Mouse (Mus musculus): ENCODE data around the gene Plg.

The Plg gene

GRCm38 (mm10) chr17:12377981-12378705 lies at the start of gene Plg:
Gene Plg, plus strand, starts transcription at chr17:12378608.
- no peak for DNase-seq (ENCODE audit: low read depth, low spot score)

- DNase-seq (ENCODE audit: low read depth, low spot score) = no peak
Measured at GRCm38 (mm10) chr17:12335115-12335514, 43.3 kb upstream of the Plg start.

- no peak for DNase-seq (ENCODE audit: low read depth, low spot score)
Measured at GRCm38 (mm10) chr17:12336073-12336868, 42.1 kb upstream of the Plg start.

GRCm38 (mm10) chr17:12337156-12337555 lies 41.3 kb upstream of the Plg start:
- DNase-seq (ENCODE audit: low read depth, low spot score) = no peak

GRCm38 (mm10) chr17:12343702-12344376 lies 34.6 kb upstream of the Plg start:
- no peak for DNase-seq (ENCODE audit: low read depth, low spot score)

GRCm38 (mm10) chr17:12347462-12347861 lies 30.9 kb upstream of the Plg start:
- DNase-seq (ENCODE audit: low read depth, low spot score) = no peak

- DNase-seq (ENCODE audit: low read depth, low spot score) = no peak
Measured at GRCm38 (mm10) chr17:12351564-12351963, 26.8 kb upstream of the Plg start.

GRCm38 (mm10) chr17:12352781-12353180 lies 25.6 kb upstream of the Plg start:
- no peak for DNase-seq (ENCODE audit: low read depth, low spot score)

- no peak for DNase-seq (ENCODE audit: low read depth, low spot score)
Measured at GRCm38 (mm10) chr17:12359876-12360275, 18.5 kb upstream of the Plg start.

- no peak for DNase-seq (ENCODE audit: low read depth, low spot score)
Measured at GRCm38 (mm10) chr17:12363601-12364425, 14.6 kb upstream of the Plg start.

GRCm38 (mm10) chr17:12364426-12364735 lies 14.0 kb upstream of the Plg start:
- no peak for DNase-seq (ENCODE audit: low read depth, low spot score)

- no peak for DNase-seq (ENCODE audit: low read depth, low spot score)
Measured at GRCm38 (mm10) chr17:12367373-12367930, 11.0 kb upstream of the Plg start.

GRCm38 (mm10) chr17:12369393-12369792 lies 9.0 kb upstream of the Plg start:
- DNase-seq (ENCODE audit: low read depth, low spot score) = no peak

- DNase-seq (ENCODE audit: low read depth, low spot score) = no peak
Measured at GRCm38 (mm10) chr17:12370289-12370688, 8.1 kb upstream of the Plg start.

GRCm38 (mm10) chr17:12371310-12371925 lies 7.0 kb upstream of the Plg start:
- DNase-seq (ENCODE audit: low read depth, low spot score) = no peak

GRCm38 (mm10) chr17:12372021-12372420 lies 6.4 kb upstream of the Plg start:
- DNase-seq (ENCODE audit: low read depth, low spot score) = peak; percentile 65

GRCm38 (mm10) chr17:12373601-12374144 lies 4.7 kb upstream of the Plg start:
- DNase-seq (ENCODE audit: low read depth, low spot score) = no peak

- DNase-seq (ENCODE audit: low read depth, low spot score) = no peak
Measured at GRCm38 (mm10) chr17:12380287-12380686, 1.9 kb downstream of the Plg start.

GRCm38 (mm10) chr17:12381579-12381978 lies 3.2 kb downstream of the Plg start:
- no peak for DNase-seq (ENCODE audit: low read depth, low spot score)

- DNase-seq (ENCODE audit: low read depth, low spot score) = no peak
Measured at GRCm38 (mm10) chr17:12382531-12382930, 4.1 kb downstream of the Plg start.

Measured in embryo, embryonic 11.5 days (tissue).